Mouse (Mus musculus) liver (tissue): ENCODE data around the gene Dnajb1.
A peak's percentile ranks its signal among the peaks of the same experiment; 100 is the strongest.

Experiments used
- DNase-seq: peaks from one replicate; pipeline ENCODE4 v3.0.0-alpha.2; 2020; ENCODE audit warnings: mixed read lengths

The Dnajb1 gene

GRCm38 (mm10) chr8:83656484-83657246 is 48.7 kb downstream of the Dnajb1 start:
- peak; percentile 75 for DNase-seq

- DNase-seq = no peak
Measured at GRCm38 (mm10) chr8:83660545-83660944, 52.6 kb downstream of the Dnajb1 start.

GRCm38 (mm10) chr8:83660995-83661680 is 53.1 kb downstream of the Dnajb1 start:
- no peak for DNase-seq
